Mouse (Mus musculus) embryo, embryonic 10.5 days (tissue): ENCODE results near the gene Rbfox3.

Experiments used
- DNase-seq: peaks from one replicate; pipeline ENCODE4 v3.0.0-alpha.2; 2015; ENCODE audit warnings: low spot score

The Rbfox3 gene

GRCm38 (mm10) chr11:118475496-118476083 lies 435.8 kb downstream of the Rbfox3 start:
- no peak for DNase-seq

- no peak for DNase-seq
Measured at GRCm38 (mm10) chr11:118473842-118474500, 437.4 kb downstream of the Rbfox3 start.

- DNase-seq, result no peak
Measured at GRCm38 (mm10) chr11:118473161-118473560, 438.2 kb downstream of the Rbfox3 start.

- DNase-seq, result no peak
Measured at GRCm38 (mm10) chr11:118471676-118472075, 439.7 kb downstream of the Rbfox3 start.

- peak; percentile 58 for DNase-seq
Measured at GRCm38 (mm10) chr11:118470234-118470966, 441.0 kb downstream of the Rbfox3 start.

GRCm38 (mm10) chr11:118469509-118470160 lies 441.8 kb downstream of the Rbfox3 start:
- no peak for DNase-seq

- no peak for DNase-seq
Measured at GRCm38 (mm10) chr11:118467441-118468035, 443.9 kb downstream of the Rbfox3 start.

- DNase-seq, result peak; percentile 33
Measured at GRCm38 (mm10) chr11:118460280-118460679, 451.1 kb downstream of the Rbfox3 start.

- DNase-seq, result no peak
Measured at GRCm38 (mm10) chr11:118459536-118459935, 451.9 kb downstream of the Rbfox3 start.

- DNase-seq, result peak; percentile 59
Measured at GRCm38 (mm10) chr11:118459051-118459450, 452.3 kb downstream of the Rbfox3 start.

- no peak for DNase-seq
Measured at GRCm38 (mm10) chr11:118456937-118457336, 454.5 kb downstream of the Rbfox3 start.

GRCm38 (mm10) chr11:118455788-118456187 lies 455.6 kb downstream of the Rbfox3 start:
- DNase-seq, result no peak

- no peak for DNase-seq
Measured at GRCm38 (mm10) chr11:118453886-118454671, 457.3 kb downstream of the Rbfox3 start.

- DNase-seq, result no peak
Measured at GRCm38 (mm10) chr11:118452955-118453354, 458.4 kb downstream of the Rbfox3 start.

- DNase-seq, result no peak
Measured at GRCm38 (mm10) chr11:118451211-118451610, 460.2 kb downstream of the Rbfox3 start.

- DNase-seq, result no peak
Measured at GRCm38 (mm10) chr11:118448385-118448784, 463.0 kb downstream of the Rbfox3 start.

GRCm38 (mm10) chr11:118447346-118447745 lies 464.1 kb downstream of the Rbfox3 start:
- DNase-seq, result peak; percentile 51

- DNase-seq, result peak; percentile 91
Measured at GRCm38 (mm10) chr11:118445843-118446242, 465.6 kb downstream of the Rbfox3 start.

- DNase-seq, result peak; percentile 87
Measured at GRCm38 (mm10) chr11:118443201-118443970, 468.0 kb downstream of the Rbfox3 start.

GRCm38 (mm10) chr11:118442691-118443090 lies 468.7 kb downstream of the Rbfox3 start:
- DNase-seq, result no peak
